Mouse (Mus musculus) spleen, adult 2 months (tissue): ENCODE data around the gene Inpp5a. TPM values are rescaled to one million over a fixed set of nuclear protein-coding genes. Genes with fewer than 3 reads are reported as not detected.

Experiments used
- DNase-seq, 2 experiments: peaks; one replicate each; pipeline versions ENCODE4 v3.0.0 to v3.0.0-alpha.2; 2012 to 2021; ENCODE audit warnings: low spot score in 2 of 2, low read depth in 1 of 2
- H3K27ac ChIP-seq: fragments of 200-500 bp; 2 replicates; pipeline ENCODE4 v1.5.1; 2012; ENCODE audit warnings: low read length, inconsistent platforms; ENCODE audit not compliant: insufficient read depth
- H3K27me3 ChIP-seq: fragments of 200-500 bp; 2 replicates; pipeline ENCODE4 v1.6.1; 2012; ENCODE audit warnings: mild to moderate bottlenecking, moderate library complexity, low read length, inconsistent platforms; ENCODE audit not compliant: control insufficient read depth, insufficient read depth
- H3K36me3 ChIP-seq: fragments of 200-500 bp; 2 replicates; pipeline ENCODE4 v1.6.1; 2012; ENCODE audit warnings: mild to moderate bottlenecking, low read length, inconsistent platforms; ENCODE audit not compliant: control insufficient read depth, insufficient read depth
- H3K4me1 ChIP-seq: fragments of 200-500 bp; 2 replicates; pipeline ENCODE4 v1.6.1; 2011; ENCODE audit warnings: inconsistent platforms; ENCODE audit not compliant: control insufficient read depth, insufficient read depth, insufficient read length
- H3K4me3 ChIP-seq: fragments of 200-500 bp; 2 replicates; pipeline ENCODE4 v1.5.1; 2011; ENCODE audit warnings: mild to moderate bottlenecking, inconsistent platforms; ENCODE audit not compliant: insufficient read depth, insufficient read length; ENCODE audit errors: extremely low read depth
- CTCF ChIP-seq: fragments of 200-500 bp; IDR thresholded peaks from 2 replicates; pipeline ENCODE4 v1.5.1; 2011; ENCODE audit warnings: mild to moderate bottlenecking, inconsistent platforms; ENCODE audit not compliant: insufficient read depth, insufficient read length, insufficient replicate concordance; ENCODE audit errors: extremely low read depth
- POLR2A ChIP-seq: fragments of 200-500 bp; IDR thresholded peaks from 2 replicates; pipeline ENCODE4 v1.6.1; 2011; ENCODE audit warnings: low read depth, low read length, inconsistent platforms
- WGBS: fragments of 180-500 bp; shearing (Covaris S2); methylation state at CpG from one replicate; pipeline ENCODE4 v1.1.7; 2018; 5-methylcytosine and 5-hydroxymethylcytosine counted together
- polyA plus RNA-seq: library from polyadenylated mRNA; depleted of rRNA; stranded (reverse); fragments of >200 nt; gene quantifications from 2 replicates; pipeline ENCODE4 v1.2.3, GENCODE M21; 2012

Gene Inpp5a
- polyA plus RNA-seq, 1 experiment: 10.3 TPM

- H3K4me3 ChIP-seq: no peak overlapping the region
- no peaks in the 10 kb centered on the region for H3K27me3 ChIP-seq
- TF ChIP-seq POLR2A: no peak
- TF ChIP-seq CTCF: no peak
- no peak for DNase-seq
- no peaks in the 10 kb centered on the region for H3K36me3 ChIP-seq
- H3K4me1 ChIP-seq: no peaks in the 10 kb centered on the region; the same call in 1 of the 2 replicates
- WGBS: 87% methylated on average over 9 of the region's 9 CpGs
- no peak overlapping the region for H3K27ac ChIP-seq
Measured at GRCm38 (mm10) chr7:139437926-139438600, 49.2 kb downstream of the Inpp5a start.

GRCm38 (mm10) chr7:139438601-139438945 lies 49.7 kb downstream of the Inpp5a start:
- no peak for DNase-seq
- H3K4me3 ChIP-seq: no peak overlapping the region
- H3K27me3 ChIP-seq: no peaks in the 10 kb centered on the region
- H3K27ac ChIP-seq: no peak overlapping the region
- 86% methylated on average over 4 of the region's 4 CpGs for WGBS
- H3K36me3 ChIP-seq: no peaks in the 10 kb centered on the region
- no peak for TF ChIP-seq POLR2A
- no peak for TF ChIP-seq CTCF
- H3K4me1 ChIP-seq: no peaks in the 10 kb centered on the region; the same call in 1 of the 2 replicates

- Histone ChIP-seq H3K4me3 (no peak overlapping the region), H3K4me1 (no peaks in the 10 kb centered on the region; the same call in 1 of the 2 replicates), H3K36me3 (no peaks in the 10 kb centered on the region), H3K27me3 (no peaks in the 10 kb centered on the region), H3K27ac (no peak overlapping the region)
- no peak for DNase-seq
- TF ChIP-seq POLR2A (no peak), CTCF (no peak)
- 84% methylated on average over 3 of the region's 3 CpGs for WGBS
Measured at GRCm38 (mm10) chr7:139439031-139439430, 50.1 kb downstream of the Inpp5a start.

GRCm38 (mm10) chr7:139439922-139440895 lies 51.3 kb downstream of the Inpp5a start:
- H3K36me3 ChIP-seq: no peaks in the 10 kb centered on the region
- H3K4me3 ChIP-seq: no peak overlapping the region
- DNase-seq: no peak
- H3K27me3 ChIP-seq: no peaks in the 10 kb centered on the region
- no peak overlapping the region for H3K27ac ChIP-seq
- 74% methylated on average over 6 of the region's 6 CpGs for WGBS
- no peaks in the 10 kb centered on the region for H3K4me1 ChIP-seq
- TF ChIP-seq POLR2A: no peak
- TF ChIP-seq CTCF: no peak

- H3K4me1 ChIP-seq: no peaks in the 10 kb centered on the region
- no peaks in the 10 kb centered on the region for H3K27me3 ChIP-seq
- TF ChIP-seq POLR2A (no peak), CTCF (no peak)
- no peak overlapping the region for H3K27ac ChIP-seq
- no peak overlapping the region for H3K4me3 ChIP-seq
- no peaks in the 10 kb centered on the region for H3K36me3 ChIP-seq
- DNase-seq: no peak
- 74% methylated on average over 5 of the region's 5 CpGs for WGBS
Measured at GRCm38 (mm10) chr7:139441022-139441421, 52.1 kb downstream of the Inpp5a start.

- H3K27me3 ChIP-seq: no peaks in the 10 kb centered on the region
- 78% methylated on average over 10 of the region's 10 CpGs for WGBS
- H3K36me3 ChIP-seq: no peaks in the 10 kb centered on the region
- no peaks in the 10 kb centered on the region for H3K4me1 ChIP-seq
- TF ChIP-seq CTCF (no peak), POLR2A (no peak)
- DNase-seq: no peak
- H3K27ac ChIP-seq: no peak overlapping the region
- H3K4me3 ChIP-seq: no peak overlapping the region
Measured at GRCm38 (mm10) chr7:139441761-139442211, 52.9 kb downstream of the Inpp5a start.
